Mouse (Mus musculus) midbrain, postnatal 0 days (tissue): ENCODE measurements around the gene Zfp365. TPM values are rescaled to one million over a fixed set of nuclear protein-coding genes. Genes with fewer than 3 reads are reported as not detected.

Source experiments
- ATAC-seq: fragments of 200-750 bp; cut with Nextera tagmentation; 2 replicates; pipeline ENCODE4 v1.8.0; 2017; ENCODE audit warnings: moderate number of reproducible peaks, mild to moderate bottlenecking, moderate TSS enrichment, moderate library complexity; ENCODE audit not compliant: low FRiP score
- DNase-seq: peaks from one replicate; pipeline ENCODE4 v3.0.0-alpha.2; 2015; ENCODE audit warnings: low spot score
- H3K27ac ChIP-seq: fragments of 300-500 bp; sonication (generic); 2 replicates; pipeline ENCODE4 v1.5.1; 2014; ENCODE audit warnings: low read depth, mild to moderate bottlenecking, low read length, mixed read lengths
- H3K27me3 ChIP-seq: fragments of 300-500 bp; sonication (generic); 2 replicates; pipeline ENCODE4 v1.6.1; 2014; ENCODE audit warnings: low read length, control low read depth, mixed read lengths; ENCODE audit not compliant: insufficient read depth
- H3K36me3 ChIP-seq: fragments of 300-500 bp; sonication (generic); 2 replicates; pipeline ENCODE4 v1.6.1; 2014; ENCODE audit warnings: low read length, control low read depth, mixed read lengths; ENCODE audit not compliant: insufficient read depth
- H3K4me1 ChIP-seq: fragments of 300-500 bp; sonication (generic); 2 replicates; pipeline ENCODE4 v1.6.1; 2014; ENCODE audit warnings: mild to moderate bottlenecking, control low read depth, antibody characterized with exemption, low read length, mixed read lengths; ENCODE audit not compliant: insufficient read depth
- H3K4me2 ChIP-seq: fragments of 300-500 bp; sonication (generic); 2 replicates; pipeline ENCODE4 v1.6.1; 2014; ENCODE audit warnings: low read depth, mild to moderate bottlenecking, low read length, mixed read lengths; ENCODE audit not compliant: poor library complexity, severe bottlenecking
- H3K4me3 ChIP-seq: fragments of 300-500 bp; sonication (generic); 2 replicates; pipeline ENCODE4 v1.5.1; 2014; ENCODE audit warnings: low read depth, mild to moderate bottlenecking, low read length, moderate library complexity
- H3K9ac ChIP-seq: fragments of 300-500 bp; sonication (generic); replicated peaks from 2 replicates; pipeline ENCODE4 v1.6.1; 2014; ENCODE audit warnings: mild to moderate bottlenecking, low read length, moderate library complexity, mixed read lengths; ENCODE audit not compliant: poor library complexity, severe bottlenecking
- H3K9me3 ChIP-seq: fragments of 300-500 bp; sonication (generic); 2 replicates; pipeline ENCODE4 v1.6.1; 2016; ENCODE audit warnings: low read length, control low read depth
- CTCF ChIP-seq: IDR thresholded peaks from 2 replicates; pipeline ENCODE4 v1.5.1; 2016; ENCODE audit warnings: antibody characterized with exemption, mild to moderate bottlenecking
- WGBS: fragments of 180-500 bp; shearing (Covaris S2); extraction: QIAGEN DNeasy Blood & Tissue Kit; methylation state at CpG from one replicate; pipeline ENCODE4 v1.1.7; 2014; 5-methylcytosine and 5-hydroxymethylcytosine counted together
- polyA plus RNA-seq: library from polyadenylated mRNA; unstranded; fragments of >200 nt; fragmentation: Nextera tagmentation; extraction: Ambion mirVana; gene quantifications from 2 replicates; pipeline ENCODE4 v1.2.1, GENCODE M21; 2015
- total RNA-seq: library from RNA; depleted of rRNA; stranded (reverse); fragments of >200 nt; gene quantifications from 2 replicates; pipeline ENCODE4 v1.2.3, GENCODE M21; 2014

Zfp365 gene
- total and polyA plus RNA-seq, 2 experiments from 2014 or later = 9.1 to 17.4 TPM

DNA sequence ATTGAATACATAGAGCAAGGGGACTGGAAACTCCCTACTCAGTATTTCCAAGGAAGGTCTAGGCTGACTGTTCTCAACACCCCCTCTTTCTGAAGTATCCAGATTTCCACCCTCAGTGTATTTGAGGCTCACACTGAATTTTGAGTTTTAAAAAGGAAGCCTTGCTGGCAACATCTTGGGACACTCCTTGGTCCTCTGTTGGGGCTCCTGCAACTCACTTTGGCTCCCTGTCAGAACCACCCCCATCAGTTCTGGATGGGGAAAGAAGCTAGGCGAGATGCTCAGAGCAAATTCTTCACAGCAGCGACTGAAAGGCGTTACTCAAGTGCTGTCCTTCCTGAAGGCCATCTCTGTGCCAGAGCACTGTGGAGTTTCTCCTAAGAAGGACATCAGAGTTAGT, 47.4 kb downstream of the Zfp365 start:
- 75% methylated on average over 3 of the region's 3 CpGs for WGBS
- no peak overlapping the region for H3K4me2 ChIP-seq
- no peaks in the 10 kb centered on the region for H3K9me3 ChIP-seq

DNA sequence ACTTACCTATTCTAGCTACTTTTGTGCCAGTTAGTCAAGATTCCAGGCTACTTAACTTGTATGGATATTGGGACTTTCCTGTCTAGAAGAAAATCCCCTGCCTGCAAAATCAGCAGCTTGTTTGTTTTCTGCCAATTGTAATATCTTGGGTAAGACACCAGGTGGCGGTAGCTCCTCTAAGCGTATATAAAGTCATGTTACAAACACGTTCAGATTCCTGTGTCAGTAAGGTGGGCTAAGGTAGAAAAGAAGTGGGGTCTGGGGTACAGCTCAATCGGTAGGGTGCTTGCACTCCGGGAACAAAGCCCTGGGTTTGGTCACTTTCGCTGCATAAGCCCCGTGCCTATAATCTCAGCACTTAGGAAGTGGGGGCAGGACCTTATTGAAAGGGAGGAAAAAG, 50.1 kb downstream of the Zfp365 start:
- H3K27ac ChIP-seq = no peak overlapping the region
- H3K27me3 ChIP-seq = 0 out of 2 replicates have a peak, but pooled peaks cover 4% of the 10 kb centered on the region
- no peak overlapping the region for H3K4me2 ChIP-seq
- DNase-seq = peak; percentile 65
- no peak overlapping the region for H3K9ac ChIP-seq
- no peak overlapping the region for H3K4me3 ChIP-seq
- ATAC-seq = no peak
- H3K36me3 ChIP-seq = no peaks in the 10 kb centered on the region
- TF ChIP-seq CTCF = peak; percentile 85
- no peaks in the 10 kb centered on the region for H3K9me3 ChIP-seq
- no peaks in the 10 kb centered on the region for H3K4me1 ChIP-seq
- WGBS = 11% methylated on average over 7 of the region's 7 CpGs

More for the DNA sequence above, 47.4 kb downstream of the Zfp365 start:
- H3K9ac ChIP-seq = no peak overlapping the region
- H3K36me3 ChIP-seq = no peaks in the 10 kb centered on the region
- no peaks in the 10 kb centered on the region for H3K4me1 ChIP-seq
- no peak for TF ChIP-seq CTCF
- no peak overlapping the region for H3K4me3 ChIP-seq
- DNase-seq = no peak
- no peak for ATAC-seq
- H3K27ac ChIP-seq = no peak overlapping the region
- H3K27me3 ChIP-seq = no peaks in the 10 kb centered on the region

DNA sequence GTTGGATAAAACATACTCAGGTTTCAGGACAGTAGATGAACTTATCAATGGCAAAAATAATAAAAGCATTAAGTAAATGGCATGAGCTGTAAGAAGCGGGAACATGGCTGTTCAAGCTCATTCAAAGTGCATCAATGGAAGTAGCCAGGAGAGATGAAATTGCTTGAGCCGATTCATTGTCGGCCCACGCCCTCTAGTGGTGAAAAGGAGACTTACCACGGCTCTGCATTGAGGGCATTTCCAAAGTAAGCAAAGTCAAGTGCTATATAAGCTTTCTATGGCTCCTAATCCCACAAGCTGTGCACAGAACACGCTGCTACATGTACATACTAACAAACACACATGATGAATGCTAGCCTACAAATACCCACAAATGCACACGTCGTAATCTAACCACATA, 53.6 kb downstream of the Zfp365 start:
- peak; percentile 98 for TF ChIP-seq CTCF
- H3K36me3 ChIP-seq = no peaks in the 10 kb centered on the region
- no peaks in the 10 kb centered on the region for H3K4me1 ChIP-seq
- H3K27me3 ChIP-seq = 0 out of 2 replicates have a peak, but pooled peaks cover 4% of the 10 kb centered on the region
- no peak overlapping the region for H3K4me2 ChIP-seq
- DNase-seq = peak; percentile 91
- H3K27ac ChIP-seq = no peak overlapping the region
- H3K9me3 ChIP-seq = no peaks in the 10 kb centered on the region
- H3K4me3 ChIP-seq = no peak overlapping the region
- H3K9ac ChIP-seq = no peak overlapping the region
- 0 out of 2 replicates have a peak, but pooled peaks have one; percentile 41 for ATAC-seq
- 15% methylated on average over 8 of the region's 8 CpGs for WGBS

DNA sequence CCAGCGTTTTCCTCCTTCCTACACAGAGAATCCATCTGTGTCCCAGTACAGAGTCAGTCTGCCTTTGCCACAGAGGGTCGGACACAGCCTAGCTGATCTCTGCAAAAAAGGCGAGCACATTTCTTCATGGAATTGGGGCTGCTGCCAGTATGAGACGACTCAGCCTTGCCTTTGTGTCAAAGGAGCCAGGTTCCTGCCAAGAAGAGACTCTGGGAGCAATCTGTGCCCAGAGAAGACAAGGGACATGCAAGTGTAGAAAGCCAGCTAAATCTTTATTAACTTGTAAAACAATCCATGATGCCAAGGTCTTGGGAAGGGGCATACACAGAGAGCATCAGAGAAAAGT, 54.9 kb downstream of the Zfp365 start:
- ATAC-seq = no peak
- no peak overlapping the region for H3K9ac ChIP-seq
- DNase-seq = peak; percentile 45
- no peak overlapping the region for H3K4me3 ChIP-seq
- TF ChIP-seq CTCF = no peak
- no peaks in the 10 kb centered on the region for H3K9me3 ChIP-seq
- H3K27me3 ChIP-seq = 0 out of 2 replicates have a peak, but pooled peaks cover 4% of the 10 kb centered on the region
- H3K27ac ChIP-seq = no peak overlapping the region
- H3K4me1 ChIP-seq = no peaks in the 10 kb centered on the region
- no peak overlapping the region for H3K4me2 ChIP-seq
- no peaks in the 10 kb centered on the region for H3K36me3 ChIP-seq
- WGBS = 67% methylated on average over 4 of the region's 4 CpGs

DNA sequence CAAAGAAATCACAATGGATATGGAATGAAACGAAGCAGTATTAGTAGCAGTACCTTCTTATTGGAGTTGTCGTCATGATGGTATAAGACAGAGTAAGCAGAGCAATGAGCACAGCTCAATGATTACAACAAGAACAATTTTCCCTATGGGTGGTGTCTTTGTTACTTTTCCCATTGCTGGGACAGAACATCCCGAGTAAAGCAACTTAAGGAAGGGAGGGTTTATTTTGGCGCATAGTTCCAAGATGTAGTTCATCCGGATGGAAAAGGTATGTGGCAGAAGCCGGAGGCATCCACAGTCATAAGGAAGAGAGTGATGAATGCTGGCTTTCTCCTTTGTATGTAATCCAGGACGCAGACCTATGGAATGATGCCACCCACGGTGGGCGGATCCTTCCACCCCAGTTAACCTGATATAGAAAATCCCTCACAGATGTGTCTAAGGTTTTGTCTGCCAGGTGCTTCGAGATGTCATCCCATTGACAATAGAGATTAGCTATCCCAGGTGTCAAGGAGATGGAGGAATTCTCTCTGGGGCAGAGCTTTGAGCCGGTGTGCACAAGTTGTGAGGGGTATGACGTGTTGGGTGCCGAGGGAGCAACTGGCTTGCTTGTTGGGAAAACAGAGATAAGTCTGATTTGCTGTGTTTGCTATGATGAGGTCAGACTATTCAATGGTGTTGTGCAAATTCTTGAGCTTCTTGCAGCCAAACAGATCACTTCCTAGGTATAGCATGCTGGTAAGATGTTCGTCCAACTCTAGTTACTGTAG, 55.5 kb downstream of the Zfp365 start:
- 91% methylated on average over 14 of the region's 14 CpGs for WGBS
- ATAC-seq = no peak

DNA sequence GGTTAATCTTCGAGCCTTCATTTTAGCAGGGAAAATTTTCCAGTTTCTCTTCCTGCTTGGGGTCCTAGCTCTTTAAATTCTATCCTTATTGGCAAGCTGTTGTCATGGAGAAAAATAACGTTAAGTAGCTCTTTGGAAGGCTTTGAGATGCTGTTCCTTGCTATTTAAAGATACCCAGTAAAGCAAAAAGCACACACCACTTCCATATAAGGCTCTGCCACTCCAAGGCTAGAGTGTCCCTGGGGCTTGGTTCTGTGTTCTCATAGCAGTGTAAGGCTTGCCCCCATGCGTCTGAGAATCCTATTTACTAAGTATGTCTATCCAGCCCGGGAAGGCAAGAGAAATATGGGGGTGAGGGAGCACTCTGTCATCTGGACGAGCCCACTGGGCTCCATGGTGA, 56.7 kb downstream of the Zfp365 start:
- ATAC-seq = no peak
- Histone ChIP-seq H3K27me3 (0 out of 2 replicates have a peak, but pooled peaks cover 4% of the 10 kb centered on the region), H3K4me2 (no peak overlapping the region), H3K36me3 (no peaks in the 10 kb centered on the region), H3K9ac (no peak overlapping the region), H3K4me1 (no peaks in the 10 kb centered on the region), H3K4me3 (no peak overlapping the region), H3K9me3 (no peaks in the 10 kb centered on the region), H3K27ac (no peak overlapping the region)
- peak; percentile 39 for DNase-seq
- WGBS = 48% methylated on average over 5 of the region's 5 CpGs
- no peak for TF ChIP-seq CTCF

More for the DNA sequence above, 55.5 kb downstream of the Zfp365 start:
- no peak overlapping the region for H3K27ac ChIP-seq
- no peak overlapping the region for H3K9ac ChIP-seq
- H3K36me3 ChIP-seq = no peaks in the 10 kb centered on the region
- no peak for DNase-seq
- no peaks in the 10 kb centered on the region for H3K4me1 ChIP-seq
- no peak overlapping the region for H3K4me2 ChIP-seq
- H3K9me3 ChIP-seq = no peaks in the 10 kb centered on the region
- no peak for TF ChIP-seq CTCF
- H3K4me3 ChIP-seq = no peak overlapping the region
- H3K27me3 ChIP-seq = 0 out of 2 replicates have a peak, but pooled peaks cover 4% of the 10 kb centered on the region
